Mouse (Mus musculus) forebrain, embryonic 16.5 days (tissue): Measurements from ENCODE around the gene Hsp90ab1. TPM values are rescaled to one million over a fixed set of nuclear protein-coding genes. Genes with fewer than 3 reads are reported as not detected.
A peak's percentile ranks its signal among the peaks of the same experiment; 100 is the strongest.

Source experiments
- ATAC-seq: fragments of 200-750 bp; cut with Nextera tagmentation; 2 replicates; pipeline ENCODE4 v1.8.0; 2017; ENCODE audit warnings: mild to moderate bottlenecking, moderate library complexity
- H3K27ac ChIP-seq: fragments of 300-500 bp; sonication (generic); 2 replicates; pipeline ENCODE4 v1.5.1; 2014; ENCODE audit warnings: low read length, control low read depth
- H3K27me3 ChIP-seq: fragments of 300-500 bp; sonication (generic); replicated peaks from 2 replicates; pipeline ENCODE4 v1.6.1; 2014; ENCODE audit warnings: low read length; ENCODE audit not compliant: control insufficient read depth, insufficient read depth
- H3K36me3 ChIP-seq: fragments of 300-500 bp; sonication (generic); 2 replicates; pipeline ENCODE4 v1.6.1; 2014; ENCODE audit not compliant: control insufficient read depth, insufficient read depth
- H3K4me1 ChIP-seq: fragments of 300-500 bp; sonication (generic); replicated peaks from 2 replicates; pipeline ENCODE4 v1.6.1; 2014; ENCODE audit warnings: low read length; ENCODE audit not compliant: control insufficient read depth, insufficient read depth
- H3K4me2 ChIP-seq: fragments of 300-500 bp; sonication (generic); 2 replicates; pipeline ENCODE4 v1.6.1; 2014; ENCODE audit warnings: mild to moderate bottlenecking, low read length, control low read depth
- H3K4me3 ChIP-seq: fragments of 300-500 bp; sonication (generic); replicated peaks from 2 replicates; pipeline ENCODE4 v1.5.1; 2014; ENCODE audit warnings: mild to moderate bottlenecking, low read length, control low read depth
- H3K9ac ChIP-seq: fragments of 300-500 bp; sonication (generic); replicated peaks from 2 replicates; pipeline ENCODE4 v1.6.1; 2014; ENCODE audit warnings: low read depth, low read length, control low read depth
- H3K9me3 ChIP-seq: fragments of 300-500 bp; sonication (generic); 2 replicates; pipeline ENCODE4 v1.6.1; 2016; ENCODE audit warnings: low read length; ENCODE audit not compliant: control insufficient read depth
- WGBS: fragments of 180-500 bp; shearing (Covaris S2); extraction: QIAGEN DNeasy Blood & Tissue Kit; methylation state at CpG from one replicate; pipeline ENCODE4 v1.1.7; 2014; 5-methylcytosine and 5-hydroxymethylcytosine counted together
- polyA plus RNA-seq: library from polyadenylated mRNA; unstranded; fragments of >200 nt; fragmentation: Nextera tagmentation; extraction: Ambion mirVana; gene quantifications from 2 replicates; pipeline ENCODE4 v1.2.1, GENCODE M21; 2015

Hsp90ab1 gene
- polyA plus RNA-seq, 1 experiment from 2014 or later, result 1,528 TPM

DNA sequence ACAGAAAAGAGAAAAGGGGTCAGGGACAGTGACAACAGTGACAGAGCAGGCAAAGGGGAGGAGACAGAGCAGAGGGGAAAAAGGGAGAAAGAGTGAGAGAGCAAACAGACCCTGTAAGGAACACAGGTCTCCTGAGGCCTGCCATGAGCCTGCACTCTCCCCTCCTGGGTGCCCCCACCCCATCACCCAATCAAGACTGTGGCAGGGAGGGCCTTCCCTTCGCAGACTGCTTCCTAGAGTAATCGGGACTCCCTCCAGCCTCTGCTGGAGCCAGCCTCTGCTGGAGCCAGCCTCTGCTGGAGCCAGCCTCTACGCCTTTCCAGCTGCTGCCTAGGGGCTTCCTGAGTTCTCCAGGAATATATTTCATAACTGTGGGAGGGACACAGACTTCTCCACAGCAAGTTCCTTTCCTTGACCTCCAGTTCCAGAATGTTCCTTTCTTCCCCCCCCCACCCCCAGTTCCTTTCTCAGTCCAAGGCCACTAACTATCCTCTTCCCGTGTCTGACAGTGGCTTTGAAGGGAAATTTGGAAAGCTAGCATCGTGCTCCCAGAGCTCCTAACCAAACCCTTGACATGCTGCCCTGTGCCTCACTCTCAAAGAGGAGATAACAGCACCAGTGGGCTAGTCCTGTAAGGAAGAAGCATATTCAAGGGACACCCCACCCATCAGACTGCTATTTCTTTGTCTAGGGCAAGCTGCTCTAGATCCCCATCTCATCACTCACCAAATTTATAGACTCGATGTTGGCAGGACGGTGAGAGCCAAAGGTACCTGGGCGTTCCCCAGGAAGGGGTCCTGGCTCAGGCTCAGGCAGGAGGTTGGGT lies 19.7 kb upstream of the Hsp90ab1 start:
- peak overlapping the region; percentile 30 for H3K4me2 ChIP-seq
- peak overlapping the region; percentile 3; the same call in 1 of the 2 replicates for H3K9ac ChIP-seq
- H3K9me3 ChIP-seq, result no peaks in the 10 kb centered on the region
- peaks cover 51% of the 10 kb centered on the region for H3K4me1 ChIP-seq
- ATAC-seq, result no peak
- no peak overlapping the region for H3K27ac ChIP-seq
- 56% methylated on average over 8 of the region's 8 CpGs for WGBS
- H3K4me3 ChIP-seq, result no peak overlapping the region
- no peaks in the 10 kb centered on the region for H3K27me3 ChIP-seq
- no peaks in the 10 kb centered on the region for H3K36me3 ChIP-seq

GRCm38 (mm10) chr17:45591701-45592605 lies 18.9 kb upstream of the Hsp90ab1 start:
- WGBS, result 50% methylated on average over 16 of the region's 16 CpGs
- peak overlapping the region; percentile 3; the same call in 1 of the 2 replicates for H3K9ac ChIP-seq
- H3K36me3 ChIP-seq, result peaks cover 3% of the 10 kb centered on the region; the same call in 1 of the 2 replicates
- no peak overlapping the region for H3K27ac ChIP-seq
- H3K4me1 ChIP-seq, result peaks cover 47% of the 10 kb centered on the region
- H3K27me3 ChIP-seq, result no peaks in the 10 kb centered on the region
- ATAC-seq, result no peak
- H3K4me3 ChIP-seq, result no peak overlapping the region
- no peaks in the 10 kb centered on the region for H3K9me3 ChIP-seq
- peak overlapping the region; percentile 30 for H3K4me2 ChIP-seq

DNA sequence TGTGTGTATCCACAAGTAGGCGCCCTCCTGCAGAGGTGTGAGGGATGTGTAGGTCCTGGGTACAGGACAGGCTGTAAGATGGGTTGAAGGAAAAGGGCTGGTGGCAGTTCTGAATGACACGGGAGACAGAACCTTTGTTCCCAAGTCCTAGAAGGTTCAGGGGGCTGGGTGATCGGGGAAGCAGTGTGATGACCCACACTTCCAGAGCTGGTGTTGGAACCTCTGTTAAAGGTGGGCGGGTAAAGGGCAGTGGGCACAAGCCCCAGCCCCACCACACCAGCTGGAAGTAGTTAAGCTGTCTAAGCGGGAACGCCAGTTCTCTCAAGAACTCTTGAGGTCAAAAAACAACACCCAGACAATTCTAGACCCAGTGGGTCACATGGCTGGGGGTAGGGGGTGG lies 17.3 kb upstream of the Hsp90ab1 start:
- Histone ChIP-seq H3K27ac (no peak overlapping the region), H3K4me1 (peaks cover 32% of the 10 kb centered on the region), H3K4me2 (no peak overlapping the region), H3K27me3 (no peaks in the 10 kb centered on the region), H3K9ac (no peak overlapping the region), H3K36me3 (peaks cover 8% of the 10 kb centered on the region; the same call in 1 of the 2 replicates), H3K4me3 (no peak overlapping the region), H3K9me3 (no peaks in the 10 kb centered on the region)
- WGBS, result 88% methylated on average over 6 of the region's 6 CpGs
- ATAC-seq, result no peak

DNA sequence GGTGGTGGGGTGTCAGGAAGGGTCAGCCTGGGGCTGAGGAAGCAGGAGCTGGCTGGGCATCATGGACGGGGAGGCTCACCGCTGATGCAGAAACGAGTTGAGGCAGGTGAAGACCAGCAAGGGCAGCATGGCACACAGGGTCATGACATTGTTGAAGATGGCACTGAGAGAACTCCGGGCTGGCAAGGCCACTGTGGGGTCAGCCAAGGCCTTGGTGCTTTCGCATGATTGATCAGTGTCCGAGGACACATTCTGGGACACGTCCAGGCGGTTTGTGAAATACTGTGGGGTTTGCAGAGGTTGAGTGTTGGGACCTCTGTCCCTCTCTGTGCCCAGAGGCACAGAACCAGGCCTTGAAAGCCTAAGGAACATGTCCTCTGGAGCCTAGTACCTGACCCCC lies 16.8 kb upstream of the Hsp90ab1 start:
- H3K4me3 ChIP-seq, result no peak overlapping the region
- H3K27me3 ChIP-seq, result no peaks in the 10 kb centered on the region
- ATAC-seq, result no peak
- peaks cover 29% of the 10 kb centered on the region for H3K4me1 ChIP-seq
- H3K27ac ChIP-seq, result no peak overlapping the region
- WGBS, result 92% methylated on average over 8 of the region's 8 CpGs
- no peak overlapping the region for H3K4me2 ChIP-seq
- peaks cover 8% of the 10 kb centered on the region; the same call in 1 of the 2 replicates for H3K36me3 ChIP-seq
- H3K9ac ChIP-seq, result no peak overlapping the region
- H3K9me3 ChIP-seq, result no peaks in the 10 kb centered on the region

- H3K4me3 ChIP-seq, result no peak overlapping the region
- WGBS, result 100% methylated on average over 7 of the region's 7 CpGs
- H3K27me3 ChIP-seq, result no peaks in the 10 kb centered on the region
- no peak overlapping the region for H3K9ac ChIP-seq
- H3K36me3 ChIP-seq, result peaks cover 8% of the 10 kb centered on the region; the same call in 1 of the 2 replicates
- ATAC-seq, result no peak
- H3K27ac ChIP-seq, result no peak overlapping the region
- peaks cover 27% of the 10 kb centered on the region for H3K4me1 ChIP-seq
- no peak overlapping the region for H3K4me2 ChIP-seq
- no peaks in the 10 kb centered on the region for H3K9me3 ChIP-seq
These were observed 16.2 kb upstream of the Hsp90ab1 start for GRCm38 (mm10) chr17:45589236-45589635.

- peaks cover 8% of the 10 kb centered on the region; the same call in 1 of the 2 replicates for H3K36me3 ChIP-seq
- H3K4me3 ChIP-seq, result no peak overlapping the region
- no peaks in the 10 kb centered on the region for H3K9me3 ChIP-seq
- H3K4me2 ChIP-seq, result no peak overlapping the region
- no peak overlapping the region for H3K9ac ChIP-seq
- no peak for ATAC-seq
- H3K4me1 ChIP-seq, result peaks cover 23% of the 10 kb centered on the region
- H3K27me3 ChIP-seq, result no peaks in the 10 kb centered on the region
- H3K27ac ChIP-seq, result no peak overlapping the region
- 85% methylated on average over 7 of the region's 7 CpGs for WGBS
These were observed 15.3 kb upstream of the Hsp90ab1 start for GRCm38 (mm10) chr17:45588370-45588769.

DNA sequence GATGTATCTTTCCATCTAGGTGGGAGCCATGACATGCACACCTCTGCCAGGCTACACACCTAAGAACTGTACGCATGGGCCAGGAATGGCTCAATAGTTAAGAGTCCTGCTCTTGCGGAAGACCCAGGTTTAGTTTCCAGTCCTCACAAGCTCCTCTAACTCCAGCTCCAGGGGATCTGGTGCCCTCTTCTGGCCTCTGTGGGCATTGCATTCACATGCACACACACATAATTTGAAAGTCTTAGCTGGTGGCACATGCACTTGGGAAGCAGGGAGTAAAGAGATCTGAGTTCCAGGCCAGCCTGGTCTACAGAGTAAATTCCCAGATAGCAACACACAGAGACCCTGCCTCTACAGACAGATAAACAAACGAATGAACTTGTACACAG lies 13.4 kb upstream of the Hsp90ab1 start:
- Histone ChIP-seq H3K4me2 (no peak overlapping the region), H3K9me3 (no peaks in the 10 kb centered on the region), H3K9ac (no peak overlapping the region), H3K27me3 (no peaks in the 10 kb centered on the region), H3K36me3 (peaks cover 8% of the 10 kb centered on the region; the same call in 1 of the 2 replicates), H3K27ac (no peak overlapping the region), H3K4me1 (peaks cover 7% of the 10 kb centered on the region), H3K4me3 (no peak overlapping the region)
- WGBS, result 98% methylated on average over 3 of the region's 3 CpGs
- ATAC-seq, result no peak

DNA sequence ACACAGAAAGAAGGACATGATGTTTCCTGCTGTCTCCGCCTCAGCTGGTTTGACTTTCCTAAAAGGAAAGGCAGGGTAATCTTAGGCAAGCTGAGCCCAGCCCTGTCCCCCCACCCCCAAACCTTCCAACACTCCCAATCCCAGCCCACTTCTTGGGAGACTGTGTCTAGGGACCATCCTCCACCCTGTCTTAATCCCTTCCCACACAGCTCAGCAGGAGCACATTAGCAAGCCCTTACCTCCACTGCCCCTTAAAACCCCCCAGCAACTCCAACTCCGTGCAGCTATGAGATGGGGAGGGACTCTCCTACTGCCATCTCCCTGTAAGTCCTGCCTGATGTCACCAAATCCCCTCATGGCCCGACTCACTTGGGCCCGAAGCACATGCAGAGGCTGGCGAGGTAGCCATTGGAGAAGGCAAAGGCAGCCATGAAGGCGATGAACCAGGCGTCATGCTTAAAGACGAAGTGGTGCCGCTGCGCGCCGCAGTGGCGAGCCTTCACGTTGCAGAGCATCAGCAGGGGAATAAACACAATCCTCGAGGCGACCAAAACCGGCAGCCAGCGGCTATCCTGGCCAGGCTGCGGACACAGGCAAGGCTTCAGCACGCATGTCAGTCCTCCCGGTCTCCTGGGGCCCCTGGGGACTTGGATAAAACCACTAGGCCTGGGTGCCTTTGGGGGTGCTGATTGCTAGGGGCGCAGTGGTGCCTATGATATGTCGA lies 12.8 kb upstream of the Hsp90ab1 start:
- Histone ChIP-seq H3K4me1 (peaks cover 7% of the 10 kb centered on the region), H3K4me2 (no peak overlapping the region), H3K4me3 (no peak overlapping the region), H3K9ac (no peak overlapping the region), H3K27me3 (no peaks in the 10 kb centered on the region), H3K27ac (no peak overlapping the region; the same call in 1 of the 2 replicates), H3K9me3 (no peaks in the 10 kb centered on the region), H3K36me3 (peaks cover 8% of the 10 kb centered on the region; the same call in 1 of the 2 replicates)
- WGBS, result 60% methylated on average over 23 of the region's 23 CpGs
- no peak for ATAC-seq
